Mouse (Mus musculus) small intestine, adult 2 months (tissue): ENCODE results near the gene Ufsp1.

ENCODE experiments used
- CTCF ChIP-seq: fragments of 200-500 bp; IDR thresholded peaks from 2 replicates; pipeline ENCODE4 v1.5.1; 2012; ENCODE audit warnings: low read depth, mild to moderate bottlenecking, control low read depth, inconsistent platforms, low read length, moderate library complexity, mixed read lengths; ENCODE audit not compliant: insufficient replicate concordance, insufficient read length; ENCODE audit errors: extremely low read depth
- POLR2A ChIP-seq: fragments of 200-500 bp; IDR thresholded peaks from 2 replicates; pipeline ENCODE4 v1.6.1; 2012; ENCODE audit warnings: low read depth, mild to moderate bottlenecking, control low read depth, inconsistent platforms, low read length, moderate library complexity

GRCm38 (mm10) chr5:137343869-137344268 lies 49.4 kb downstream of the Ufsp1 start:
- TF ChIP-seq CTCF = no peak
- TF ChIP-seq POLR2A = no peak
